Mouse (Mus musculus): ENCODE results near the gene Ap3d1. TPM values are rescaled to one million over a fixed set of nuclear protein-coding genes. Genes with fewer than 3 reads are reported as not detected.

Ap3d1 gene
- polyA plus RNA-seq, 1 experiment from 2014 or later: 81.0 TPM

- H3K27me3 ChIP-seq (replicated peaks; ENCODE audit: control insufficient read depth, insufficient read depth, low read length): no peaks in the 10 kb centered on the region
- DNase-seq (ENCODE audit: low spot score) (no peak), ATAC-seq (no peak)
- no peak overlapping the region for H3K9ac ChIP-seq (ENCODE audit: low read length)
- H3K4me3 ChIP-seq (ENCODE audit: low read depth, low read length): no peak overlapping the region
- H3K36me3 ChIP-seq (ENCODE audit: control insufficient read depth, insufficient read depth, low read length): peaks cover 74% of the 10 kb centered on the region
- H3K27ac ChIP-seq (ENCODE audit: low read depth, low read length): no peak overlapping the region
- H3K4me1 ChIP-seq (ENCODE audit: control insufficient read depth, insufficient read depth, low read length): peaks cover 21% of the 10 kb centered on the region
- 95% methylated on average over 4 of the region's 4 CpGs for WGBS
- H3K9me3 ChIP-seq (replicated peaks; ENCODE audit: control insufficient read depth, low read length): no peaks in the 10 kb centered on the region
- no peak overlapping the region for H3K4me2 ChIP-seq (ENCODE audit: low read length)
These were observed 70.8 kb downstream of the Ap3d1 start for GRCm38 (mm10) chr10:80671251-80671650.

GRCm38 (mm10) chr10:80670531-80670930, 71.5 kb downstream of the Ap3d1 start:
- 86% methylated on average over 2 of the region's 2 CpGs for WGBS
- Histone ChIP-seq H3K4me2 (ENCODE audit: low read length) (no peak overlapping the region), H3K4me3 (ENCODE audit: low read depth, low read length) (no peak overlapping the region), H3K9me3 (replicated peaks; ENCODE audit: control insufficient read depth, low read length) (no peaks in the 10 kb centered on the region), H3K9ac (ENCODE audit: low read length) (no peak overlapping the region), H3K27ac (ENCODE audit: low read depth, low read length) (no peak overlapping the region), H3K4me1 (ENCODE audit: control insufficient read depth, insufficient read depth, low read length) (peaks cover 21% of the 10 kb centered on the region), H3K36me3 (ENCODE audit: control insufficient read depth, insufficient read depth, low read length) (peaks cover 81% of the 10 kb centered on the region), H3K27me3 (replicated peaks; ENCODE audit: control insufficient read depth, insufficient read depth, low read length) (no peaks in the 10 kb centered on the region)
- DNase-seq (ENCODE audit: low spot score): no peak
- ATAC-seq: no peak

GRCm38 (mm10) chr10:80669737-80670485, 72.2 kb downstream of the Ap3d1 start:
- Histone ChIP-seq H3K4me2 (ENCODE audit: low read length) (no peak overlapping the region), H3K27ac (ENCODE audit: low read depth, low read length) (no peak overlapping the region), H3K36me3 (ENCODE audit: control insufficient read depth, insufficient read depth, low read length) (peaks cover 84% of the 10 kb centered on the region), H3K4me1 (ENCODE audit: control insufficient read depth, insufficient read depth, low read length) (peaks cover 17% of the 10 kb centered on the region), H3K27me3 (replicated peaks; ENCODE audit: control insufficient read depth, insufficient read depth, low read length) (no peaks in the 10 kb centered on the region), H3K4me3 (ENCODE audit: low read depth, low read length) (no peak overlapping the region), H3K9ac (ENCODE audit: low read length) (no peak overlapping the region), H3K9me3 (replicated peaks; ENCODE audit: control insufficient read depth, low read length) (no peaks in the 10 kb centered on the region)
- ATAC-seq: no peak
- DNase-seq (ENCODE audit: low spot score): no peak
- 93% methylated on average over 7 of the region's 7 CpGs for WGBS

GRCm38 (mm10) chr10:80669018-80669417, 73.0 kb downstream of the Ap3d1 start:
- Histone ChIP-seq H3K36me3 (ENCODE audit: control insufficient read depth, insufficient read depth, low read length) (peaks cover 84% of the 10 kb centered on the region), H3K27me3 (replicated peaks; ENCODE audit: control insufficient read depth, insufficient read depth, low read length) (no peaks in the 10 kb centered on the region), H3K9ac (ENCODE audit: low read length) (no peak overlapping the region), H3K4me1 (ENCODE audit: control insufficient read depth, insufficient read depth, low read length) (peaks cover 8% of the 10 kb centered on the region), H3K4me2 (ENCODE audit: low read length) (no peak overlapping the region), H3K9me3 (replicated peaks; ENCODE audit: control insufficient read depth, low read length) (no peaks in the 10 kb centered on the region), H3K27ac (ENCODE audit: low read depth, low read length) (no peak overlapping the region), H3K4me3 (ENCODE audit: low read depth, low read length) (no peak overlapping the region)
- ATAC-seq (no peak), DNase-seq (ENCODE audit: low spot score) (no peak)
- 94% methylated on average over 12 of the region's 12 CpGs for WGBS

GRCm38 (mm10) chr10:80668614-80669013, 73.5 kb downstream of the Ap3d1 start:
- H3K9me3 ChIP-seq (replicated peaks; ENCODE audit: control insufficient read depth, low read length): no peaks in the 10 kb centered on the region
- H3K36me3 ChIP-seq (ENCODE audit: control insufficient read depth, insufficient read depth, low read length): peaks cover 84% of the 10 kb centered on the region
- ATAC-seq (no peak), DNase-seq (ENCODE audit: low spot score) (no peak)
- H3K4me2 ChIP-seq (ENCODE audit: low read length): no peak overlapping the region
- WGBS: 85% methylated on average over 11 of the region's 11 CpGs
- H3K9ac ChIP-seq (ENCODE audit: low read length): no peak overlapping the region
- H3K27ac ChIP-seq (ENCODE audit: low read depth, low read length): no peak overlapping the region
- peaks cover 4% of the 10 kb centered on the region for H3K4me1 ChIP-seq (ENCODE audit: control insufficient read depth, insufficient read depth, low read length)
- no peak overlapping the region for H3K4me3 ChIP-seq (ENCODE audit: low read depth, low read length)
- H3K27me3 ChIP-seq (replicated peaks; ENCODE audit: control insufficient read depth, insufficient read depth, low read length): no peaks in the 10 kb centered on the region

GRCm38 (mm10) chr10:80666837-80667412, 75.1 kb downstream of the Ap3d1 start:
- H3K9ac ChIP-seq (ENCODE audit: low read length): no peak overlapping the region
- H3K36me3 ChIP-seq (ENCODE audit: control insufficient read depth, insufficient read depth, low read length): peaks cover 67% of the 10 kb centered on the region
- DNase-seq (ENCODE audit: low spot score) (no peak), ATAC-seq (no peak)
- no peak overlapping the region for H3K4me2 ChIP-seq (ENCODE audit: low read length)
- H3K27ac ChIP-seq (ENCODE audit: low read depth, low read length): no peak overlapping the region
- H3K27me3 ChIP-seq (replicated peaks; ENCODE audit: control insufficient read depth, insufficient read depth, low read length): no peaks in the 10 kb centered on the region
- WGBS: 89% methylated on average over 19 of the region's 19 CpGs
- H3K4me3 ChIP-seq (ENCODE audit: low read depth, low read length): no peak overlapping the region
- H3K4me1 ChIP-seq (ENCODE audit: control insufficient read depth, insufficient read depth, low read length): no peaks in the 10 kb centered on the region; the same call in 1 of the 2 replicates
- H3K9me3 ChIP-seq (replicated peaks; ENCODE audit: control insufficient read depth, low read length): no peaks in the 10 kb centered on the region

GRCm38 (mm10) chr10:80665981-80666733, 75.9 kb downstream of the Ap3d1 start:
- ATAC-seq (no peak), DNase-seq (ENCODE audit: low spot score) (no peak)
- no peak overlapping the region for H3K27ac ChIP-seq (ENCODE audit: low read depth, low read length)
- peaks cover 59% of the 10 kb centered on the region for H3K36me3 ChIP-seq (ENCODE audit: control insufficient read depth, insufficient read depth, low read length)
- no peak overlapping the region for H3K9ac ChIP-seq (ENCODE audit: low read length)
- no peaks in the 10 kb centered on the region; the same call in 1 of the 2 replicates for H3K4me1 ChIP-seq (ENCODE audit: control insufficient read depth, insufficient read depth, low read length)
- H3K4me3 ChIP-seq (ENCODE audit: low read depth, low read length): no peak overlapping the region
- H3K27me3 ChIP-seq (replicated peaks; ENCODE audit: control insufficient read depth, insufficient read depth, low read length): no peaks in the 10 kb centered on the region
- H3K4me2 ChIP-seq (ENCODE audit: low read length): no peak overlapping the region
- WGBS: 84% methylated on average over 10 of the region's 10 CpGs
- no peaks in the 10 kb centered on the region for H3K9me3 ChIP-seq (replicated peaks; ENCODE audit: control insufficient read depth, low read length)

GRCm38 (mm10) chr10:80665459-80665858, 76.6 kb downstream of the Ap3d1 start:
- no peak for ATAC-seq
- DNase-seq (ENCODE audit: low spot score): no peak
- H3K4me2 ChIP-seq (ENCODE audit: low read length): no peak overlapping the region
- WGBS: 66% methylated on average over 4 of the region's 4 CpGs
- H3K4me1 ChIP-seq (ENCODE audit: control insufficient read depth, insufficient read depth, low read length): no peaks in the 10 kb centered on the region; the same call in 1 of the 2 replicates
- H3K36me3 ChIP-seq (ENCODE audit: control insufficient read depth, insufficient read depth, low read length): peaks cover 52% of the 10 kb centered on the region
- no peak overlapping the region for H3K9ac ChIP-seq (ENCODE audit: low read length)
- no peak overlapping the region for H3K27ac ChIP-seq (ENCODE audit: low read depth, low read length)
- H3K4me3 ChIP-seq (ENCODE audit: low read depth, low read length): no peak overlapping the region
- no peaks in the 10 kb centered on the region for H3K9me3 ChIP-seq (replicated peaks; ENCODE audit: control insufficient read depth, low read length)
- no peaks in the 10 kb centered on the region for H3K27me3 ChIP-seq (replicated peaks; ENCODE audit: control insufficient read depth, insufficient read depth, low read length)

GRCm38 (mm10) chr10:80665016-80665380, 77.1 kb downstream of the Ap3d1 start:
- Histone ChIP-seq H3K9me3 (replicated peaks; ENCODE audit: control insufficient read depth, low read length) (no peaks in the 10 kb centered on the region), H3K27ac (ENCODE audit: low read depth, low read length) (no peak overlapping the region), H3K27me3 (replicated peaks; ENCODE audit: control insufficient read depth, insufficient read depth, low read length) (no peaks in the 10 kb centered on the region), H3K4me3 (ENCODE audit: low read depth, low read length) (no peak overlapping the region), H3K4me1 (ENCODE audit: control insufficient read depth, insufficient read depth, low read length) (no peaks in the 10 kb centered on the region; the same call in 1 of the 2 replicates), H3K9ac (ENCODE audit: low read length) (no peak overlapping the region), H3K4me2 (ENCODE audit: low read length) (no peak overlapping the region), H3K36me3 (ENCODE audit: control insufficient read depth, insufficient read depth, low read length) (peaks cover 48% of the 10 kb centered on the region)
- ATAC-seq (no peak), DNase-seq (ENCODE audit: low spot score) (no peak)
- WGBS: 25% methylated on average over 10 of the region's 10 CpGs
